Comparison of ENCODE assay signal across 8 mouse cellular contexts in genomic region chr5:100845485-100845847, GRCm38 (mm10). TPM values are rescaled to one million over a fixed set of nuclear protein-coding genes. Genes with fewer than 3 reads are reported as not detected.
DNase-seq lines count a peak whose midpoint lies in the region; ATAC-seq and TF ChIP-seq lines count a peak whose summit lies in the region.

Gpat3 (plus strand) TSS chr5:100845713.

- TF ChIP-seq CTCF in brain, embryonic 14.5 days (IDR thresholded peaks at IDR 0.05; ENCODE audit: borderline replicate concordance, extremely low read depth, insufficient read depth, insufficient read length): no peak
- TF ChIP-seq CTCF in hindbrain, postnatal 0 days (IDR thresholded peaks at IDR 0.05; ENCODE audit: low read depth): no peak

- peak within 1 kb of the TSS; percentile 93 for H3K4me3 ChIP-seq in megakaryocyte, embryonic 14.5 days (replicated peaks)
- H3K4me3 ChIP-seq in hindbrain, postnatal 0 days (ENCODE audit: low read length): peak within 1 kb of the TSS; percentile 67
- H3K4me3 ChIP-seq in limb, embryonic 15.5 days: peak within 1 kb of the TSS; percentile 60
- H3K4me3 ChIP-seq in neural tube, embryonic 12.5 days: peak within 1 kb of the TSS; percentile 57

- DNase-seq in brain, embryonic 14.5 days (ENCODE audit: low read depth): peak; percentile 60
- peak; percentile 20 to 24 for DNase-seq in gastrocnemius, adult 8-10 months (ENCODE audit: low spot score in 2 of 2)
- DNase-seq in hindbrain, postnatal 0 days (ENCODE audit: low spot score): no peak
- no peak for DNase-seq in c-Kit-positive CD71-positive TER-119-positive erythroid progenitor cells, embryonic 14.5 days (ENCODE audit: low spot score)

- WGBS in hindbrain, postnatal 0 days: under 1% methylated on average over 16 of the region's 16 CpGs
- WGBS in limb, embryonic 15.5 days: under 1% methylated on average over 16 of the region's 16 CpGs
- under 1% methylated on average over 16 of the region's 16 CpGs for WGBS in neural tube, embryonic 12.5 days

- peaks cover 17% of the 10 kb centered on the region for H3K9me3 ChIP-seq in megakaryocyte, embryonic 14.5 days
- no peaks in the 10 kb centered on the region for H3K9me3 ChIP-seq in hindbrain, postnatal 0 days (ENCODE audit: low read length)
- no peaks in the 10 kb centered on the region for H3K9me3 ChIP-seq in limb, embryonic 15.5 days
- H3K9me3 ChIP-seq in neural tube, embryonic 12.5 days: 0 out of 2 replicates have a peak, but pooled peaks cover 5% of the 10 kb centered on the region

- H3K4me2 ChIP-seq in hindbrain, postnatal 0 days (ENCODE audit: low read depth, low read length): peak within 1 kb of the TSS; percentile 99
- peak within 1 kb of the TSS; percentile 98 for H3K4me2 ChIP-seq in limb, embryonic 15.5 days
- H3K4me2 ChIP-seq in neural tube, embryonic 12.5 days (replicated peaks): peak within 1 kb of the TSS; percentile 99

- TF ChIP-seq POLR2A in brain, embryonic 14.5 days (IDR thresholded peaks at IDR 0.05; ENCODE audit: borderline replicate concordance, extremely low read depth, insufficient read depth, insufficient read length, poor library complexity, severe bottlenecking): no peak

- peaks cover 22% of the 10 kb centered on the region for H3K4me1 ChIP-seq in megakaryocyte, embryonic 14.5 days
- H3K4me1 ChIP-seq in hindbrain, postnatal 0 days (ENCODE audit: insufficient read depth, low read length): peaks cover 5% of the 10 kb centered on the region; the same call in 1 of the 2 replicates
- H3K4me1 ChIP-seq in limb, embryonic 15.5 days: peaks cover 24% of the 10 kb centered on the region
- peaks cover 16% of the 10 kb centered on the region for H3K4me1 ChIP-seq in neural tube, embryonic 12.5 days

- H3K36me3 ChIP-seq in megakaryocyte, embryonic 14.5 days (replicated peaks; ENCODE audit: low read length): no peaks in the 10 kb centered on the region
- no peaks in the 10 kb centered on the region for H3K36me3 ChIP-seq in hindbrain, postnatal 0 days (ENCODE audit: insufficient read depth, low read length)
- no peaks in the 10 kb centered on the region for H3K36me3 ChIP-seq in limb, embryonic 15.5 days
- H3K36me3 ChIP-seq in neural tube, embryonic 12.5 days: no peaks in the 10 kb centered on the region

- H3K9ac ChIP-seq in hindbrain, postnatal 0 days (replicated peaks; ENCODE audit: low read length): peak within 1 kb of the TSS; percentile 48
- H3K9ac ChIP-seq in limb, embryonic 15.5 days: peak within 1 kb of the TSS; percentile 56
- peak within 1 kb of the TSS; percentile 58 for H3K9ac ChIP-seq in neural tube, embryonic 12.5 days

- H3K27me3 ChIP-seq in megakaryocyte, embryonic 14.5 days (replicated peaks): peaks cover 63% of the 10 kb centered on the region
- peaks cover 5% of the 10 kb centered on the region; the same call in 1 of the 2 replicates for H3K27me3 ChIP-seq in hindbrain, postnatal 0 days (ENCODE audit: insufficient read depth, low read length)
- peaks cover 17% of the 10 kb centered on the region for H3K27me3 ChIP-seq in limb, embryonic 15.5 days
- peaks cover 47% of the 10 kb centered on the region for H3K27me3 ChIP-seq in neural tube, embryonic 12.5 days (replicated peaks)

- H3K27ac ChIP-seq in hindbrain, postnatal 0 days: no peak within 1 kb of the TSS
- H3K27ac ChIP-seq in limb, embryonic 15.5 days: peak within 1 kb of the TSS; percentile 33; the same call in 1 of the 2 replicates
- H3K27ac ChIP-seq in neural tube, embryonic 12.5 days: no peak within 1 kb of the TSS

- no peak for ATAC-seq in megakaryocyte, adult 5-6 weeks (ENCODE audit: poor library complexity, severe bottlenecking)
- ATAC-seq in hindbrain, postnatal 0 days: no peak
- no peak for ATAC-seq in limb, embryonic 15.5 days (ENCODE audit: insufficient number of reproducible peaks, low FRiP score, low TSS enrichment, low read depth)
- peak; percentile 65 for ATAC-seq in neural tube, embryonic 12.5 days (ENCODE audit: low FRiP score, low read depth)

RNA-seq across cellular contexts. Expression of gene Gpat3, which starts in this region (rescaled TPM):
- polyA plus RNA-seq in megakaryocyte, embryonic 14.5 days (2012; ENCODE audit: insufficient read depth, low replicate concordance): not detected in 2 replicates
- total RNA-seq in megakaryocyte, adult 5-6 weeks (2015): 3.1 and 3.2 TPM in 2 replicates
- 3.9 and 4.0 TPM in 2 replicates for total RNA-seq in megakaryocyte, adult 5-6 weeks (2017)
- polyA plus RNA-seq in brain, embryonic 14.5 days (2012; rRNA removed): 0.14 and 0.40 TPM in 2 replicates
- 1 to 10 TPM; 5.6 to 9.2 (median 6.4) TPM for total RNA-seq in gastrocnemius, adult 8-10 months (2022)
- 0.47 and 1.5 TPM in 2 replicates for total RNA-seq in hindbrain, postnatal 0 days (2014; rRNA removed)
- 1.5 and 2.4 TPM in 2 replicates for polyA plus RNA-seq in hindbrain, postnatal 0 days (2015; fragmentation: Nextera tagmentation; extraction: Ambion mirVana)
- polyA plus RNA-seq in limb, embryonic 15.5 days (2015; fragmentation: Nextera tagmentation; extraction: Ambion mirVana): 2.0 and 2.4 TPM in 2 replicates
- 1.9 and 2.2 TPM in 2 replicates for polyA plus RNA-seq in neural tube, embryonic 12.5 days (2016; fragmentation: Nextera tagmentation; extraction: Ambion mirVana)

Comparison
In these comparisons a context has a peak if more than half of its experiments do, and no peak if none do; other contexts are left out.
1. Peak in DNase-seq in brain, embryonic 14.5 days; RNA of the gene not detected or under 1 TPM.
2. DNase-seq: peak in gastrocnemius, adult 8-10 months (2 of 2); none in hindbrain, postnatal 0 days (single experiment) and c-Kit-positive CD71-positive TER-119-positive erythroid progenitor cells, embryonic 14.5 days (single experiment).
3. Peak in every context shown above with its lines, with median percentiles within 50 percentile points of each other: H3K4me3 ChIP-seq, H3K4me2 ChIP-seq and H3K9ac ChIP-seq.